Mouse (Mus musculus): Measurements from ENCODE around the gene AI467606. TPM values are rescaled to one million over a fixed set of nuclear protein-coding genes. Genes with fewer than 3 reads are reported as not detected.

Gene AI467606
- polyA plus RNA-seq (2014; fragmentation: Illumina TruSeq; extraction: RNeasy Lipid Tissue Mini Kit (QIAGEN cat#74804); ENCODE audit: low read depth, low replicate concordance), result 0.45 TPM

DNA sequence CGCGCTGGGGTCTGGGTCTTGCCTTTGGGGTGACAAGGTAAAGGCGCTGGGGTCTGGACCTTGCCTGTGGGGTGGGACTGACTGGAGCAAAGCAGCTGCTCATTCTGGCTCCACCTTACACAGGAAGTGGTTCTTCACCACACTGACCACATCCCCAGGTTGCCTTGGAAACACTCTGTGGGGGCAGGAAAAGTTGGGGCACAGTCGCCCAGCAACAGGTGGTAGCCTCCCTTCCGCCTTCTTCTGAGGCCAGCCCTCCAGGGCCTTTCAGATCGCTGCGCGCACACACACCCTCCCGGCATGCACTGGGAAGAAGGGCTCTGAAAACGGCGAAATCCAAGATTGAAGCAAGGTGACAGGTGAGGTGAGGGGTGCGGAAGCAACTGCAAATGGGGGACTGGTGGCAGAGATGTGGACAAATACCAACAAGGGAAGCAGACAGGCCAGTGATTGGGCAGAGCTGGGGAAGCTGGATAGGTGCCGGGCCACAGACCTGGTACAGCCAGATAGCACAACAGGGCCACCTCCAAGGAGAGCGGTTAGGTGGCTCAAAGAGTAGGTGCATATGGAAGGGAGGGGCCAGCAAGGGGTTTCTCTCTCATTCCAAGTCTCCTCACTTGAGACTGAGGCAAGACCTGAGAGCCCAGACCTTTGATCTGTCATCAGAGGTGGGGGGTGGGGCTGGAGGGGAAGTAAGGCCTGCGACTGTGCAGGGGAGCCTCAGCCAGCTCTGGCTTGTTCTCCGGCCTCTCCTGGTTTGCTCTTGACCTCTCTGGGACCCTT lies at the start of gene AI467606:
Gene AI467606, plus strand, starts transcription at position 246 of the 783 bp plus-strand sequence.

DNA sequence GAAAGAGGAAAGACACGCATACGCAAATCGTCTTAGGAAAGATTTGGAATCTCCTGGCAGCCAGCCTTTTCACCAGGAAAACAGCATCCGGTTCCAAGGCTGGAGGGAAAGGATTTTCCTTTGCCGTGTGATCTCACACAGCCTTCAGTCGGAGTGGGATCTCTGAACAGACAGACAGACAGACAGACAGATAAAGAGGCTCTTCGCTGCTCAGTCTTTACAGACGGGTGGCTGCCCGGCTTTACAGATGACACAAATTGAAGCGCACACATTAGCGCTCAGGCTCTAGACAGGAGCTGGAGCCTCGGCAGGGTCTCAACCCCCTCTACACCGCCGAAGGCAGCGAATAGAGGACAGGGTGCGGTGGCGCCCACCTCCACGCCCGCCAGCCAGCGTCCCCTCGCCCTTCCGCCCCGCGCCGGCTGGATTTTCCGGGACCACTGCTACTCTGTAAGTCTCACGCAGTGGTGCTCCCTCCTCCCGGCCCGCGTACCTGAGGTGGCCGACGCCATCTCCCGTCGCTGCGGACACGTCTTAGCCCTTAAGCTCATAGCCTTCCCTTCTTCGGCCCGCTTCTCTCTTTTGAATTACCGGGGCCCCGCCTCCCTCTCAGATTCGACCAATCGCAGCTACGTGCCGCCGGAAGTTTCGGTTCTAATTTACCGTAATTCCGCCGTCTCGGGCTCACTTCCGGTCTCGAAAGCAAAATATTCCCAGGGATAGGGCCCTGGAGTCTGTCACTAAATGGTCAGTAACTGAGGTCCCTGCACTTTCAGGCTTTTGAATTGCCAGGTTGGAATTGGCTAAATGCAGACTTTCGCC lies 49.1 kb upstream of the AI467606 start, which contains the start of gene Kif22:
Gene Kif22, minus strand, starts transcription at position 621 of the 822 bp plus-strand sequence.

DNA sequence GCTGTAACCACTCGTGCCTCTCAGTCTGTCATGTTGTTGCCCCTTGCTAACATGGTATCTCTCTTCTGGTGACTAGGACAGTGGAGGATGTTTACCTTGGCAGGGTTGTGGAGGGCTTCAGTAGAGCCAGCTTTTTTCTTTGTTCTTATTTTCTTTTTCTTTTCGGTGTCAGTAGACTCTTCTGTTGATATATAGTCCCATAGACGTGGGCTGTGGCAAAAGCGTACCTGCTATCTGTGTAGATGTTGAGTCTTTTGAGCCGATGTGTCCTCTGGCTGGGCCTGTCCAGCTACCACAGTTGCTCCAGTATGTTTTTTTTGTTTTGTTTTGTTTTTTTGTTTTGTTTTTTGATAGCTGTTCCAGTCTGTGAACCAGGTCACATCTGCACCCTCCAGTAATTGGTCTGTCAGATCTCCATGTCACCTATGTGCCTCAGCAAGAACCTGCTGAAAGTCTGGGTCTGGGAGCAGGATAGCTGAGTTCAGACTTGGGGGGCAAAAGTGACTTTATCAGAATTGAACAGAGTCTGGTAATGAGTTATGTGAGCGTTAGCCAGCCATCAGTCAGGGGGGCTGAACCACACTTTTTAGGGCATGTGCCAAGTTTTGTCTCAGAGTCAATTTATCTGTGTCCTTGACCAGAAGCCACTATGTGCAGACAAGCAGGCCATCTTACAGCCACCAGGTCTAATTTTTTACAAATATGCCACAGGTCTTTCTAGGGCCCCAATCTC lies 3.7 kb upstream of the AI467606 start, which contains the start of gene Zg16:
Gene Zg16, minus strand, starts transcription at position 51 of the 733 bp plus-strand sequence.

GRCm38 (mm10) chr7:127121911-127122270 lies 30.7 kb downstream of the AI467606 start, which contains the start of gene Qprt:
TSS of gene Qprt (minus strand) at chr7:127122226.

DNA sequence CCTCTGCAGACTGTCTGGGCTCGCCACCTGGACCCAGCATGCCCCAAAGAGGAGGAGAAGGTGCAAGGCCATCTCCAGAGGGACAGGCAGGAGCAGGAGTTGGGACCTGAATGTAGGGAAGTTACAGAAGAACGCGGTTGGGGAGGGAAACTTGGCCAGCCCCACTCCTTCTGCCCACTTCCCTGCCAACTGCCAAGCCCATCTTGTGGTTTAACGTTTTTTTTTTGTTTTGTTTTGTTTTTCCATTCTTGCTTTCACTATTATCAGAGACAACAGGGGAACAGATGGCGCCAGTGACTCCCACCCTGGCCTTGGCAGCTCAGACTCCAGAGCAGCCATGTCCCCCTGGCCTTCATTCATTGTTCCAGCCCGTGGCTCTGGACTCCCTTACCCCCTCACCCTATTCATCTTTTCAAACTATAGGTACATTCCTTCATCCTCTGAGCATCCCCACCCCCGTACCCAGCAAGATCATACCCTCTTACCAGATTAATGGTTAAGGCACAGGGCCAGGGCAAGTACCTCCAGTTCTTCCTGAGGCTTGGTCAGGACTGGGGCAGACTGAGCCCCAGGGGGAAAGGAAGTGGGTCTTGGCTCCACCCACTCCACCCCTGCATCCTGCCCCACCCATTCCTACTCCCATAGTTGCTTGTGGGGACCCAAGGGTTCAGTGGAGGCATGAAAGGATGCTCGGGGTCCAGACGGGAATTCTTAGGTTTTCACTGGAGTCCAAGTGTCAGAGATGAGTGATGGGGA lies 46.3 kb downstream of the AI467606 start, which contains the start of gene Spn:
Gene Spn, minus strand, starts transcription at position 562 of the 756 bp plus-strand sequence.

Other genes starting within 250 kb of the AI467606 start
- gene Doc2a, start 243.9 kb upstream of the AI467606 start, polyA plus RNA-seq (2014; fragmentation: Illumina TruSeq; extraction: RNeasy Lipid Tissue Mini Kit (QIAGEN cat#74804); ENCODE audit: low read depth, low replicate concordance), result not detected
- gene Hirip3, start 229.4 kb upstream of the AI467606 start, polyA plus RNA-seq (2014; fragmentation: Illumina TruSeq; extraction: RNeasy Lipid Tissue Mini Kit (QIAGEN cat#74804); ENCODE audit: low read depth, low replicate concordance), result 3.6 TPM
- gene Ino80e, start 229.0 kb upstream of the AI467606 start, polyA plus RNA-seq (2014; fragmentation: Illumina TruSeq; extraction: RNeasy Lipid Tissue Mini Kit (QIAGEN cat#74804); ENCODE audit: low read depth, low replicate concordance), result 4.8 TPM
- 3.4 TPM for gene Taok2, start 206.7 kb upstream of the AI467606 start, polyA plus RNA-seq (2014; fragmentation: Illumina TruSeq; extraction: RNeasy Lipid Tissue Mini Kit (QIAGEN cat#74804); ENCODE audit: low read depth, low replicate concordance)
- gene Tmem219, start 168.4 kb upstream of the AI467606 start, polyA plus RNA-seq (2014; fragmentation: Illumina TruSeq; extraction: RNeasy Lipid Tissue Mini Kit (QIAGEN cat#74804); ENCODE audit: low read depth, low replicate concordance), result 16.3 TPM
- 1.7 TPM for gene Kctd13, start 162.5 kb upstream of the AI467606 start, polyA plus RNA-seq (2014; fragmentation: Illumina TruSeq; extraction: RNeasy Lipid Tissue Mini Kit (QIAGEN cat#74804); ENCODE audit: low read depth, low replicate concordance)
- not detected for gene Asphd1, start 141.8 kb upstream of the AI467606 start, polyA plus RNA-seq (2014; fragmentation: Illumina TruSeq; extraction: RNeasy Lipid Tissue Mini Kit (QIAGEN cat#74804); ENCODE audit: low read depth, low replicate concordance)
- gene Sez6l2, start 140.8 kb upstream of the AI467606 start, polyA plus RNA-seq (2014; fragmentation: Illumina TruSeq; extraction: RNeasy Lipid Tissue Mini Kit (QIAGEN cat#74804); ENCODE audit: low read depth, low replicate concordance), result not detected
- gene Cdipt, start 115.4 kb upstream of the AI467606 start, polyA plus RNA-seq (2014; fragmentation: Illumina TruSeq; extraction: RNeasy Lipid Tissue Mini Kit (QIAGEN cat#74804); ENCODE audit: low read depth, low replicate concordance), result 7.8 TPM
- gene Cdiptos, start 115.3 kb upstream of the AI467606 start, polyA plus RNA-seq (2014; fragmentation: Illumina TruSeq; extraction: RNeasy Lipid Tissue Mini Kit (QIAGEN cat#74804); ENCODE audit: low read depth, low replicate concordance), result not detected
- 0.53 TPM for gene Mvp, start 76.7 kb upstream of the AI467606 start, polyA plus RNA-seq (2014; fragmentation: Illumina TruSeq; extraction: RNeasy Lipid Tissue Mini Kit (QIAGEN cat#74804); ENCODE audit: low read depth, low replicate concordance)
- gene Pagr1b, start 74.9 kb upstream of the AI467606 start, polyA plus RNA-seq (2014; fragmentation: Illumina TruSeq; extraction: RNeasy Lipid Tissue Mini Kit (QIAGEN cat#74804); ENCODE audit: low read depth, low replicate concordance), result 1.3 TPM
- gene Pagr1a, start 74.0 kb upstream of the AI467606 start, polyA plus RNA-seq (2014; fragmentation: Illumina TruSeq; extraction: RNeasy Lipid Tissue Mini Kit (QIAGEN cat#74804); ENCODE audit: low read depth, low replicate concordance), result not detected
- 0.53 TPM for gene Gm42742, start 70.3 kb upstream of the AI467606 start, polyA plus RNA-seq (2014; fragmentation: Illumina TruSeq; extraction: RNeasy Lipid Tissue Mini Kit (QIAGEN cat#74804); ENCODE audit: low read depth, low replicate concordance)
- not detected for gene Prrt2, start 70.1 kb upstream of the AI467606 start, polyA plus RNA-seq (2014; fragmentation: Illumina TruSeq; extraction: RNeasy Lipid Tissue Mini Kit (QIAGEN cat#74804); ENCODE audit: low read depth, low replicate concordance)
- 12.5 TPM for gene Maz, start 64.3 kb upstream of the AI467606 start, polyA plus RNA-seq (2014; fragmentation: Illumina TruSeq; extraction: RNeasy Lipid Tissue Mini Kit (QIAGEN cat#74804); ENCODE audit: low read depth, low replicate concordance)
- not detected for gene Kif22, start 48.9 kb upstream of the AI467606 start, polyA plus RNA-seq (2014; fragmentation: Illumina TruSeq; extraction: RNeasy Lipid Tissue Mini Kit (QIAGEN cat#74804); ENCODE audit: low read depth, low replicate concordance)
- not detected for gene Zg16, start 4.0 kb upstream of the AI467606 start, polyA plus RNA-seq (2014; fragmentation: Illumina TruSeq; extraction: RNeasy Lipid Tissue Mini Kit (QIAGEN cat#74804); ENCODE audit: low read depth, low replicate concordance)
- gene Qprt, start 30.9 kb downstream of the AI467606 start, polyA plus RNA-seq (2014; fragmentation: Illumina TruSeq; extraction: RNeasy Lipid Tissue Mini Kit (QIAGEN cat#74804); ENCODE audit: low read depth, low replicate concordance), result 50.0 TPM
- 0.13 TPM for gene Spn, start 46.5 kb downstream of the AI467606 start, polyA plus RNA-seq (2014; fragmentation: Illumina TruSeq; extraction: RNeasy Lipid Tissue Mini Kit (QIAGEN cat#74804); ENCODE audit: low read depth, low replicate concordance)
- 7.0 TPM for gene Cd2bp2, start 104.7 kb downstream of the AI467606 start, polyA plus RNA-seq (2014; fragmentation: Illumina TruSeq; extraction: RNeasy Lipid Tissue Mini Kit (QIAGEN cat#74804); ENCODE audit: low read depth, low replicate concordance)
- gene Tbc1d10b, start 117.1 kb downstream of the AI467606 start, polyA plus RNA-seq (2014; fragmentation: Illumina TruSeq; extraction: RNeasy Lipid Tissue Mini Kit (QIAGEN cat#74804); ENCODE audit: low read depth, low replicate concordance), result 2.4 TPM
- gene Mylpf, start 117.5 kb downstream of the AI467606 start, polyA plus RNA-seq (2014; fragmentation: Illumina TruSeq; extraction: RNeasy Lipid Tissue Mini Kit (QIAGEN cat#74804); ENCODE audit: low read depth, low replicate concordance), result not detected
- gene Zfp553, start 141.7 kb downstream of the AI467606 start, polyA plus RNA-seq (2014; fragmentation: Illumina TruSeq; extraction: RNeasy Lipid Tissue Mini Kit (QIAGEN cat#74804); ENCODE audit: low read depth, low replicate concordance), result 0.50 TPM
- not detected for gene Sept1, start 141.8 kb downstream of the AI467606 start, polyA plus RNA-seq (2014; fragmentation: Illumina TruSeq; extraction: RNeasy Lipid Tissue Mini Kit (QIAGEN cat#74804); ENCODE audit: low read depth, low replicate concordance)
- gene Zfp771, start 152.9 kb downstream of the AI467606 start, polyA plus RNA-seq (2014; fragmentation: Illumina TruSeq; extraction: RNeasy Lipid Tissue Mini Kit (QIAGEN cat#74804); ENCODE audit: low read depth, low replicate concordance), result not detected
- 2.3 TPM for gene Dctpp1, start 169.3 kb downstream of the AI467606 start, polyA plus RNA-seq (2014; fragmentation: Illumina TruSeq; extraction: RNeasy Lipid Tissue Mini Kit (QIAGEN cat#74804); ENCODE audit: low read depth, low replicate concordance)
- gene Sephs2, start 182.7 kb downstream of the AI467606 start, polyA plus RNA-seq (2014; fragmentation: Illumina TruSeq; extraction: RNeasy Lipid Tissue Mini Kit (QIAGEN cat#74804); ENCODE audit: low read depth, low replicate concordance), result 507 TPM
- gene Itgal, start 204.9 kb downstream of the AI467606 start, polyA plus RNA-seq (2014; fragmentation: Illumina TruSeq; extraction: RNeasy Lipid Tissue Mini Kit (QIAGEN cat#74804); ENCODE audit: low read depth, low replicate concordance), result 2.2 TPM